Mouse (Mus musculus) midbrain, embryonic 14.5 days (tissue): ENCODE results near the gene Elovl4. TPM values are rescaled to one million over a fixed set of nuclear protein-coding genes. Genes with fewer than 3 reads are reported as not detected.

Experiments used
- ATAC-seq: fragments of 200-750 bp; cut with Nextera tagmentation; 2 replicates; pipeline ENCODE4 v1.8.0; 2017; ENCODE audit warnings: moderate number of reproducible peaks, moderate library complexity; ENCODE audit not compliant: low FRiP score, low TSS enrichment
- DNase-seq: peaks from one replicate; pipeline ENCODE4 v3.0.0-alpha.2; 2015
- H3K27ac ChIP-seq: fragments of 300-500 bp; sonication (generic); replicated peaks from 2 replicates; pipeline ENCODE4 v1.5.1; 2014; ENCODE audit warnings: mild to moderate bottlenecking, low read depth, low read length, moderate library complexity
- H3K27me3 ChIP-seq: fragments of 300-500 bp; sonication (generic); 2 replicates; pipeline ENCODE4 v1.6.1; 2014; ENCODE audit warnings: low read length, control low read depth, mixed read lengths; ENCODE audit not compliant: control insufficient read depth, insufficient read depth
- H3K36me3 ChIP-seq: fragments of 300-500 bp; sonication (generic); 2 replicates; pipeline ENCODE4 v1.6.1; 2014; ENCODE audit warnings: low read length, control low read depth; ENCODE audit not compliant: control insufficient read depth, insufficient read depth
- H3K4me1 ChIP-seq: fragments of 300-500 bp; sonication (generic); 2 replicates; pipeline ENCODE4 v1.6.1; 2014; ENCODE audit warnings: mild to moderate bottlenecking, antibody characterized with exemption, low read length, control low read depth; ENCODE audit not compliant: control insufficient read depth, insufficient read depth
- H3K4me2 ChIP-seq: fragments of 300-500 bp; sonication (generic); 2 replicates; pipeline ENCODE4 v1.6.1; 2014; ENCODE audit warnings: mild to moderate bottlenecking, low read length, moderate library complexity
- H3K4me3 ChIP-seq: fragments of 300-500 bp; sonication (generic); replicated peaks from 2 replicates; pipeline ENCODE4 v1.5.1; 2014; ENCODE audit warnings: low read depth, low read length
- H3K9ac ChIP-seq: fragments of 300-500 bp; sonication (generic); replicated peaks from 2 replicates; pipeline ENCODE4 v1.6.1; 2014; ENCODE audit warnings: mild to moderate bottlenecking, low read length, moderate library complexity
- H3K9me3 ChIP-seq: fragments of 300-500 bp; sonication (generic); 2 replicates; pipeline ENCODE4 v1.6.1; 2016; ENCODE audit warnings: low read length, control low read depth, mixed read lengths; ENCODE audit not compliant: control insufficient read depth
- WGBS: fragments of 180-500 bp; shearing (Covaris S2); extraction: QIAGEN DNeasy Blood & Tissue Kit; methylation state at CpG from one replicate; pipeline ENCODE4 v1.1.7; 2014; 5-methylcytosine and 5-hydroxymethylcytosine counted together
- polyA plus RNA-seq: library from polyadenylated mRNA; unstranded; fragments of >200 nt; fragmentation: Nextera tagmentation; extraction: Ambion mirVana; gene quantifications from 2 replicates; pipeline ENCODE4 v1.2.1, GENCODE M21; 2014

Elovl4 gene
- polyA plus RNA-seq, 1 experiment from 2014 or later = 93.5 TPM

DNA sequence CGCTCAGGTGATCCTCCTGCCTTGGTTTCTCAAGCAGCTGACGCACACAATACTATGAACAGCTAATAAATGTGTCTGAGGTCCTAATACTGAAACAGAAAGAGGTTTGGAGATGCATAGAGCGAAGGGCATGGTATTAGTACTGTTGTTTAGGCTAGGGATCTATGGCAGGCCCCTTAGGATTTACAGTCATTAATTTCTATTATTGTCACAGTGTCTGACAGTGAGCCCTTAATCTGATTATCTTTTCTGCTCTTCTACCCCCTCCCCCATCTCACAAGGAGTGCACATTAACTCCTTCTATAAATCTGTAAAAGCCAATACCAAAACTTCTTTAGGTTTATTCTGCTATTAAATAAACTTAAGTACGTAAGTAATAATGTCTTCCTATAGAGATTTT is 44.8 kb downstream of the Elovl4 start:
- Histone ChIP-seq H3K4me3 (no peak overlapping the region), H3K9ac (no peak overlapping the region), H3K36me3 (no peaks in the 10 kb centered on the region), H3K4me2 (no peak overlapping the region), H3K27ac (no peak overlapping the region), H3K9me3 (no peaks in the 10 kb centered on the region), H3K27me3 (no peaks in the 10 kb centered on the region), H3K4me1 (no peaks in the 10 kb centered on the region)
- DNase-seq (peak; percentile 28), ATAC-seq (peak; percentile 48; the same call in 1 of the 2 replicates)
- 55% methylated on average over 4 of the region's 4 CpGs for WGBS

DNA sequence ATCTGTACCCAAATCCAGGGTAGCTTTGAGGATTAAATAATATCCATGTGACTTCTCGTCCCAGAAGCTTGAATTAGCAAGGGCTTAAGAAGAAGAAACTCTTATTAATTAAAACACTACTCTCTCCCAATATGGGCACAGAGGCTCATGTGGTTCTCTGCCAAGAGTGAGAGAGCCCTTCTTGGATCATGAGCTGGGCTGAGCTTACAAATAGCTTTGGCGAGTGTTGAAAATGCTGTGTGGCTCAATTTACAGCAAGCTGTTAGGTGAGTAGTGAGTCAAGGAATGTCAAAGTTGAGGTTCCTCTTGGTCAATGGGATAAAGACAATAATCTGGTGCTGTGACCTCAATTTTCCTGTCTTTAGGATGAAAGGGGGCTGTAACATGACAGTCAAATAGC is 74.2 kb downstream of the Elovl4 start:
- H3K4me1 ChIP-seq = no peaks in the 10 kb centered on the region
- no peaks in the 10 kb centered on the region for H3K27me3 ChIP-seq
- no peak overlapping the region for H3K27ac ChIP-seq
- no peak overlapping the region for H3K4me3 ChIP-seq
- WGBS = 79% methylated on average over 2 of the region's 2 CpGs
- H3K9me3 ChIP-seq = no peaks in the 10 kb centered on the region
- H3K9ac ChIP-seq = no peak overlapping the region
- ATAC-seq (no peak), DNase-seq (no peak)
- H3K36me3 ChIP-seq = no peaks in the 10 kb centered on the region
- H3K4me2 ChIP-seq = no peak overlapping the region

DNA sequence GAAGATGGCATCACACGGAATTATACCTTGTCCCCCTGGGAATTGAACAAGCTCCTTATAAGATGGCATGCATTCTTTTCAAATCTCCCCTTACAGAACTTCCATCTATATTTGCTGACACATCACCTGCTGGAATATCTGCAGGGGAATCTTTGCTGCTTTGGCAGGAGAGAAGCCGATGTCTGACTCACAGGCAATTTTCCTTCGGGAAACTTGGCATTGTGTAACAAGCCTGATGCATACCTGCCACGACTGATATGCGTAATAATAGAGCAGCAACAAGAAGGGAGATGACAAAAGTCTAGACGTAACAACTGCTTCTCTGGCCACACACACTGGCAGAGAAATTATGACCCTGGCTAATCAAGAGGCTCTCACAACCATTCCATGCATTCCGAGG is 75.2 kb downstream of the Elovl4 start:
- Histone ChIP-seq H3K36me3 (no peaks in the 10 kb centered on the region), H3K9ac (no peak overlapping the region), H3K4me3 (no peak overlapping the region), H3K4me1 (no peaks in the 10 kb centered on the region), H3K27me3 (no peaks in the 10 kb centered on the region), H3K4me2 (no peak overlapping the region), H3K9me3 (no peaks in the 10 kb centered on the region), H3K27ac (no peak overlapping the region)
- 62% methylated on average over 7 of the region's 7 CpGs for WGBS
- DNase-seq = no peak
- no peak for ATAC-seq

Other genes starting within 250 kb of the Elovl4 start
- 2.9 and 7.3 TPM in 2 replicates for gene Ttk, start 28.4 kb upstream of the Elovl4 start, polyA plus RNA-seq
- 26.1 and 28.7 TPM in 2 replicates for gene Bckdhb, start 118.9 kb upstream of the Elovl4 start, polyA plus RNA-seq